Mouse (Mus musculus) limb, embryonic 14.5 days (tissue): ENCODE results near the gene Gm12248. TPM values are rescaled to one million over a fixed set of nuclear protein-coding genes. Genes with fewer than 3 reads are reported as not detected.

Source experiments
- ATAC-seq: fragments of 200-750 bp; cut with Nextera tagmentation; 2 replicates; pipeline ENCODE4 v1.8.0; 2017; ENCODE audit warnings: low read depth, moderate number of reproducible peaks, moderate TSS enrichment; ENCODE audit not compliant: low FRiP score
- DNase-seq: peaks from one replicate; pipeline ENCODE4 v3.0.0-alpha.2; 2015; ENCODE audit warnings: low spot score
- H3K27ac ChIP-seq: fragments of 300-500 bp; sonication (generic); replicated peaks from 2 replicates; pipeline ENCODE4 v1.5.1; 2014; ENCODE audit warnings: low read depth, mild to moderate bottlenecking, low read length, moderate library complexity, mixed read lengths
- H3K27me3 ChIP-seq: fragments of 300-500 bp; sonication (generic); 2 replicates; pipeline ENCODE4 v1.6.1; 2014; ENCODE audit warnings: low read length, mixed read lengths; ENCODE audit not compliant: control insufficient read depth, insufficient read depth
- H3K36me3 ChIP-seq: fragments of 300-500 bp; sonication (generic); 2 replicates; pipeline ENCODE4 v1.6.1; 2014; ENCODE audit warnings: mild to moderate bottlenecking, low read length, moderate library complexity, mixed read lengths; ENCODE audit not compliant: control insufficient read depth, insufficient read depth
- H3K4me1 ChIP-seq: fragments of 300-500 bp; sonication (generic); 2 replicates; pipeline ENCODE4 v1.6.1; 2014; ENCODE audit warnings: antibody characterized with exemption, low read length, mixed read lengths; ENCODE audit not compliant: control insufficient read depth, insufficient read depth
- H3K4me2 ChIP-seq: fragments of 300-500 bp; sonication (generic); replicated peaks from 2 replicates; pipeline ENCODE4 v1.6.1; 2014; ENCODE audit warnings: low read depth, mild to moderate bottlenecking, low read length, moderate library complexity; ENCODE audit not compliant: severe bottlenecking
- H3K4me3 ChIP-seq: fragments of 300-500 bp; sonication (generic); replicated peaks from 2 replicates; pipeline ENCODE4 v1.5.1; 2014; ENCODE audit warnings: low read length
- H3K9ac ChIP-seq: fragments of 300-500 bp; sonication (generic); 2 replicates; pipeline ENCODE4 v1.6.1; 2014; ENCODE audit warnings: mild to moderate bottlenecking, low read depth, low read length, moderate library complexity; ENCODE audit not compliant: severe bottlenecking
- H3K9me3 ChIP-seq: fragments of 300-500 bp; sonication (generic); 2 replicates; pipeline ENCODE4 v1.6.1; 2016; ENCODE audit warnings: low read length; ENCODE audit not compliant: control insufficient read depth
- POLR2A ChIP-seq: fragments of 200-500 bp; IDR thresholded peaks from 2 replicates; pipeline ENCODE4 v1.8.0; 2012; ENCODE audit warnings: inconsistent platforms, mild to moderate bottlenecking, moderate library complexity, borderline replicate concordance; ENCODE audit not compliant: insufficient read depth, insufficient read length; ENCODE audit errors: extremely low read depth
- WGBS: fragments of 180-500 bp; shearing (Covaris S2); extraction: QIAGEN DNeasy Blood & Tissue Kit; methylation state at CpG from one replicate; pipeline ENCODE4 v1.1.7; 2014; 5-methylcytosine and 5-hydroxymethylcytosine counted together
- polyA plus RNA-seq, 2 experiments: library from polyadenylated mRNA; depleted of rRNA in 1 of 2; stranded (reverse) in 1 of 2; unstranded in 1 of 2; fragments of >200 nt; fragmentation: Nextera tagmentation in 1 of 2; extraction: Ambion mirVana in 1 of 2; gene quantifications; 2 replicates each; pipeline versions ENCODE4 v1.2.1 to v1.2.3; 2012 to 2014

Gene Gm12248
- polyA plus RNA-seq, 2 experiments: not detected

- ATAC-seq: no peak
- no peak overlapping the region for H3K4me3 ChIP-seq
- H3K9ac ChIP-seq: no peak overlapping the region
- no peaks in the 10 kb centered on the region for H3K4me1 ChIP-seq
- H3K27ac ChIP-seq: no peak overlapping the region
- no peaks in the 10 kb centered on the region for H3K27me3 ChIP-seq
- H3K36me3 ChIP-seq: peaks cover 84% of the 10 kb centered on the region
- no peak for DNase-seq
- no peaks in the 10 kb centered on the region for H3K9me3 ChIP-seq
- TF ChIP-seq POLR2A: no peak
- WGBS: 94% methylated on average over 3 of the region's 3 CpGs
- no peak overlapping the region for H3K4me2 ChIP-seq
These were observed 39.1 kb upstream of the Gm12248 start for GRCm38 (mm10) chr11:58132026-58132425.

- peaks cover 85% of the 10 kb centered on the region for H3K36me3 ChIP-seq
- ATAC-seq: no peak
- 28% methylated on average over 6 of the region's 6 CpGs for WGBS
These were observed 36.4 kb upstream of the Gm12248 start for GRCm38 (mm10) chr11:58129302-58129843.

DNA sequence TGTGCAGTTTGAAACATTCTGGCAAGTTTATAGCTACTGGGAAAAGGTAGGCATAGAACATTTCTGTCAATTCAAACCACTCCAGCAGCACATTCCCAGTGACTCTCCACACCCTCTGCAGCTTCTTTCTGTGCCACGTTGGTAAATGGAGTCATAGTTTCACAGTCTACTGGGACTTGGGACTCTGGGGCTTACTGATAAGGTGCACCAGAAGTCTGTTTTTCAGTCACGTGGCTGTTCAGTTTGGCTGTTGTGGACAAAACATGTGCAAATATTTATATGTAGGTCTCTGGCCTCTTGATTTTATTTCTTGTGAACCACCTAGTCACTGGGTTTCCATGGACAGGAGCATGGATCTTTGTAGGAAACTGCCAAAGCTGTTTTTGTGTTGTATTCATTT, 34.6 kb upstream of the Gm12248 start:
- H3K9ac ChIP-seq: no peak overlapping the region
- no peaks in the 10 kb centered on the region for H3K4me1 ChIP-seq
- 79% methylated on average over 2 of the region's 2 CpGs for WGBS
- peaks cover 87% of the 10 kb centered on the region for H3K36me3 ChIP-seq
- no peak for ATAC-seq
- H3K27me3 ChIP-seq: no peaks in the 10 kb centered on the region
- no peaks in the 10 kb centered on the region for H3K9me3 ChIP-seq
- TF ChIP-seq POLR2A: no peak
- no peak overlapping the region for H3K4me2 ChIP-seq
- H3K27ac ChIP-seq: no peak overlapping the region
- no peak for DNase-seq
- no peak overlapping the region for H3K4me3 ChIP-seq

More at GRCm38 (mm10) chr11:58129302-58129843, 36.4 kb upstream of the Gm12248 start:
- Histone ChIP-seq H3K27ac (no peak overlapping the region), H3K4me2 (no peak overlapping the region), H3K27me3 (no peaks in the 10 kb centered on the region), H3K9me3 (no peaks in the 10 kb centered on the region), H3K9ac (no peak overlapping the region), H3K4me1 (no peaks in the 10 kb centered on the region), H3K4me3 (no peak overlapping the region)
- DNase-seq: no peak
- TF ChIP-seq POLR2A: no peak

- 68% methylated on average over 7 of the region's 7 CpGs for WGBS
- no peak overlapping the region for H3K4me3 ChIP-seq
- no peaks in the 10 kb centered on the region for H3K4me1 ChIP-seq
- no peaks in the 10 kb centered on the region for H3K27me3 ChIP-seq
- H3K9me3 ChIP-seq: no peaks in the 10 kb centered on the region
- no peak overlapping the region for H3K4me2 ChIP-seq
- peak; percentile 49 for DNase-seq
- ATAC-seq: no peak
- H3K9ac ChIP-seq: no peak overlapping the region
- no peak for TF ChIP-seq POLR2A
- H3K27ac ChIP-seq: no peak overlapping the region
- H3K36me3 ChIP-seq: peaks cover 84% of the 10 kb centered on the region
These were observed 33.6 kb upstream of the Gm12248 start for GRCm38 (mm10) chr11:58126397-58127160.

GRCm38 (mm10) chr11:58125021-58125420, 32.1 kb upstream of the Gm12248 start:
- 88% methylated on average over 11 of the region's 11 CpGs for WGBS
- no peaks in the 10 kb centered on the region for H3K27me3 ChIP-seq
- TF ChIP-seq POLR2A: no peak
- H3K4me1 ChIP-seq: no peaks in the 10 kb centered on the region
- H3K4me2 ChIP-seq: no peak overlapping the region
- no peak overlapping the region for H3K9ac ChIP-seq
- DNase-seq: no peak
- no peak overlapping the region for H3K27ac ChIP-seq
- H3K36me3 ChIP-seq: peaks cover 85% of the 10 kb centered on the region
- ATAC-seq: no peak
- H3K9me3 ChIP-seq: no peaks in the 10 kb centered on the region
- no peak overlapping the region for H3K4me3 ChIP-seq

DNA sequence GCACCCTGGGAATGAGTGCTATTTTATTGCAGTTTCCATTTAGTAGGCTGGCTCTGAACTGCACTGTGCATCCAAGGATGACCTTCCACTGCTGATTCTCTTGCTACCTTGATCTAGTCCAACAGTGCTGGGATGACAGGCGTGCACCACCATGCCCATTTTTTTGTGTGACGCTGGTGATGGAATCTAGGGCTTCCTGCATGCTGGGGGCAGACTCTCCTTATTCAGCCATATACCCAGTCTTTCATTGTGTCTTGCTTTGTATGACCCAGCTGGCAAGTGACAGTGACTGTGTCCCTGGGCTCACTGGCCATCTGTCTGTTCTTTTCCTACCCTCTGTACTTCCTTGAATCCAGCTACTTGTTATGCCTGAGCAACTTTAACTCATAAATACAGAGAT, 30.8 kb upstream of the Gm12248 start:
- DNase-seq (no peak), ATAC-seq (no peak)
- 94% methylated on average over 2 of the region's 2 CpGs for WGBS
- TF ChIP-seq POLR2A: no peak
- no peaks in the 10 kb centered on the region for H3K4me1 ChIP-seq
- no peaks in the 10 kb centered on the region for H3K27me3 ChIP-seq
- no peak overlapping the region for H3K9ac ChIP-seq
- no peaks in the 10 kb centered on the region for H3K9me3 ChIP-seq
- peaks cover 89% of the 10 kb centered on the region for H3K36me3 ChIP-seq
- H3K27ac ChIP-seq: no peak overlapping the region
- H3K4me2 ChIP-seq: no peak overlapping the region
- no peak overlapping the region for H3K4me3 ChIP-seq
